Mouse (Mus musculus): ENCODE results near the gene Gm8206. TPM values are rescaled to one million over a fixed set of nuclear protein-coding genes. Genes with fewer than 3 reads are reported as not detected.

Gm8206 gene
- total RNA-seq (2023), result not detected

DNA sequence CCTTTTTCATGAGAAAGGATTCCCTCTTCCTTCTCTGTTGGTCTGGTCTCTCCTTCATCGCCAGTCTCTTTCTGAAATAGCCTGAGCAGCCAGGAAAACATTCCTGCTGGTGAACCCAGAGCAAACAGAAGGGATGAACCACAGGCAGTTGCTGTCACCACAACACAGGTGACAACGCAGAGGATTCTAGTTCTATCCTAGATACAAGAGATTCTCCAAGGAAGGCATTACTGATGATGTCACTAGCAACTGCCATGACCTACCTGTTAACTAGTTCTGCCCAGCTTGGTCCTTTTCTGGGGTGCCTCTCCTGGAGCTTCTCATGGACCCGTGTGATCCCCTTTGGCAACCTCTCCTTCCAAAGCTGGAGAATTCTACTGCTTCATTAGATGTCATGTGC lies at the start of gene Gm8206:
Gene Gm8206 (minus strand): TSS at position 101 of the 400 bp plus-strand sequence.

DNA sequence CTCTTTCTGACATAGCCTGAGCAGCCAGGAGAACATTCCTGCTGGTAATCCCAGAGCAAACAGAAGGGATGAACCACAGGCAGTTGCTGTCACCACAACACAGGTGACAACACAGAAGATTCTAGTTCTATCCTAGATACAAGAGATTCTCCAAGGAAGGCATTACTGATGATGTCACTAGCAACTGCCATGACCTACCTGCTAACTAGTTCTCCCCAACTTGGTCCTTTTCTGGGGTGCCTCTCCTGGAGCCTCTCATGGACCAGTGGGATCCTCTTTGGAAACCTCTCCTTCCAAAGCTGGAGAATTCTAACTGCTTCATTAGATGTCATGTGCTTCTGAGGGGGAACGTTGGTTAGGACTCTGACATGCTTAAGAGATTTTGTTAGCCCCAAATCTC lies 32.0 kb upstream of the Gm8206 start, which contains the start of gene Gm3476:
Gene Gm3476 (minus strand): TSS at position 101 of the 400 bp plus-strand sequence.

DNA sequence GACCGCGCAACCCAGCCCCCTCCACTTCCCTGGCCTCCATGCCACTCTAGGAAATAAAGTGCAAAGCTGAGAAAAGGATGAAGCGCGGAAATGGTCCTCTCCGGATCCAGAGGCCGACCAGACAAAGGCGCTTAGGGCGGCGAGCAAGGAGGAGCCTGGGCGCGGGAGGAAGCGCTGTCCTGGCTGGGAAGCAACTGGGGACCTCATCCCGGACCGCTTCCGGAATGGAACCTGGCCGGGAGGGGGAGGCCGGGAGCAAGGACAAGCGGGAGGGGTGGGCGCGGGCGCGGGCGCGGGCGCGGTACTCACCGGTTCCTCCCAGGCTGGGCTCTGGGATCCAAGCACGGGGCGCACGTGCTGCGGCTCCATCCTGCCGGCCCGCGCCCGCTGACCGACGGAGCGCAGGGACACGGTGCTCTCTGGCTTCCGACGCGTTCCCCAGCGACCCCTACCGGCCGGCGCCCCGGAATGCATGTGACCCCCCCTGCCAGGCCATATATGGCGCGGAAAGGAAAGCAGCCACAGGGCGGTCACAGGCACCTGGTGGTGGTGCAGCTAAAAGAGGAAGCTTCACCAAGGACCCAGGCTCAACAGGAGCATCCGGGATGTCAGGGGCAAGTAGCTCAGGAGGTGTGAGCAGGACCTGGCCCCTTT lies 14.7 kb upstream of the Gm8206 start, which contains the start of gene Gm3468:
Gene Gm3468 (minus strand): TSS at position 394 of the 654 bp plus-strand sequence.

DNA sequence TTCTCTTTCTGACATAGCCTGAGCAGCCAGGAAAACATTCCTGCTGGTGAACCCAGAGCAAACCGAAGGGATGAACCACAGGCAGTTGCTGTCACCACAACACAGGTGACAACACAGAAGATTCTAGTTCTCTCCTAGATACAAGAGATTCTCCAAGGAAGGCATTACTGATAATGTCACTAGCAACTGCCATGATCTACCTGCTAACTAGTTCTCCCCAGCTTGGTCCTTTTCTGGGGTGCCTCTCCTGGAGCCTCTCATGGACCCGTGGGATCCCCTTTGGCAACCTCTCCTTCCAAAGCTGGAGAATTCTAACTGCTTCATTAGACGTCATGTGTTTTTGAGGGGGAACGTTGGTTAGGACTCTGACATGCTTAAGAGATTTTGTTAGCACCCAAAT lies 35.6 kb downstream of the Gm8206 start, which contains the start of gene Gm6337:
Gene Gm6337 (minus strand): TSS at position 101 of the 400 bp plus-strand sequence.

DNA sequence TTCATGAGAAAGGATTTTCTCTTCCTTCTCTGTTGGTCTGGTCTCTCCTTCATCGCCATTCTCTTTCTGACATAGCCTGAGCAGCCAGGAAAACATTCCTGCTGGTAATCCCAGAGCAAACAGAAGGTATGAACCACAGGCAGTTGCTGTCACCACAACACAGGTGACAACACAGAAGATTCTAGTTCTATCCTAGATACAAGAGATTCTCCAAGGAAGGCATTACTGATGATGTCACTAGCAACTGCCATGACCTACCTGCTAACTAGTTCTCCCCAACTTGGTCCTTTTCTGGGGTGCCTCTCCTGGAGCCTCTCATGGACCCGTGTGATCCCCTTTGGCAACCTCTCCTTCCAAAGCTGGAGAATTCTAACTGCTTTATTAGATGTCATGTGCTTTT lies 114.7 kb downstream of the Gm8206 start, which contains the start of gene Gm3453:
Gene Gm3453 (minus strand): TSS at position 101 of the 400 bp plus-strand sequence.

Other genes starting within 250 kb of the Gm8206 start
- not detected for gene Gm8237, start 213.6 kb downstream of the Gm8206 start, total RNA-seq (2023)
- not detected for gene Gm3248, start 132.2 kb downstream of the Gm8206 start, total RNA-seq (2023)
- gene Gm3453, start 114.8 kb downstream of the Gm8206 start, total RNA-seq (2023), result not detected
- not detected for gene Gm6337, start 35.7 kb downstream of the Gm8206 start, total RNA-seq (2023)
- gene Gm3468, start 14.7 kb upstream of the Gm8206 start, total RNA-seq (2023), result not detected
- gene Gm3476, start 31.9 kb upstream of the Gm8206 start, total RNA-seq (2023), result not detected
- gene Gm21560, start 125.3 kb upstream of the Gm8206 start, total RNA-seq (2023), result not detected
- gene Gm3411, start 193.3 kb upstream of the Gm8206 start, total RNA-seq (2023), result not detected
- gene Gm21103, start 210.9 kb upstream of the Gm8206 start, total RNA-seq (2023), result not detected
- gene Gm3618, start 249.7 kb upstream of the Gm8206 start, total RNA-seq (2023), result not detected